In genomic region chr11:36001282-36001970, GRCm38 (mm10) we compare ENCODE assay signal across 8 mouse cellular contexts. TPM values are rescaled to one million over a fixed set of nuclear protein-coding genes. Genes with fewer than 3 reads are reported as not detected.
DNase-seq lines count a peak whose midpoint lies in the region; ATAC-seq and TF ChIP-seq lines count a peak whose summit lies in the region.

No protein-coding gene starts in this region.

- no peak overlapping the region for H3K9ac ChIP-seq in ES-E14 (ENCODE audit: insufficient read depth, low read depth, low read length, poor library complexity, severe bottlenecking)
- peak overlapping the region; percentile 14; the same call in 1 of the 2 replicates for H3K9ac ChIP-seq in forebrain, postnatal 0 days

- peak; percentile 92 for ATAC-seq in forebrain, postnatal 0 days

- peaks cover 2 to 5% of the 10 kb centered on the region in 2 experiments; a peak in 1 of 4 replicates for H3K4me1 ChIP-seq in ES-E14 (ENCODE audit: control insufficient read depth in 2 of 2, insufficient read depth in 2 of 2, low read length in 2 of 2, poor library complexity in 1 of 2)
- peaks cover 11% of the 10 kb centered on the region for H3K4me1 ChIP-seq in forebrain, postnatal 0 days (ENCODE audit: insufficient read depth)
- H3K4me1 ChIP-seq in lung, adult 2 months (ENCODE audit: control insufficient read depth, insufficient read depth, low read length) = peaks cover 4% of the 10 kb centered on the region; the same call in 1 of the 2 replicates

- H3K36me3 ChIP-seq in ES-E14 (ENCODE audit: control insufficient read depth, insufficient read depth, low read length, poor library complexity, severe bottlenecking) = no peaks in the 10 kb centered on the region
- H3K36me3 ChIP-seq in forebrain, postnatal 0 days (ENCODE audit: insufficient read depth) = no peaks in the 10 kb centered on the region

- H3K27me3 ChIP-seq in forebrain, postnatal 0 days (ENCODE audit: insufficient read depth, low read length) = no peaks in the 10 kb centered on the region

- peak; percentile 97 for TF ChIP-seq CTCF in forebrain, postnatal 0 days (IDR thresholded peaks at IDR 0.05; ENCODE audit: low read depth)
- peak; percentile 93 for TF ChIP-seq CTCF in layer of hippocampus, adult 2 months (conservative IDR thresholded peaks at IDR 0.05)
- TF ChIP-seq CTCF in lung, adult 2 months (IDR thresholded peaks at IDR 0.05; ENCODE audit: insufficient read depth, low read length) = peak; percentile 80

- no peak overlapping the region for H3K27ac ChIP-seq in ES-E14 (ENCODE audit: insufficient read depth, low read depth, low read length, poor library complexity, severe bottlenecking)
- H3K27ac ChIP-seq in forebrain, postnatal 0 days (ENCODE audit: low read depth, low read length) = 0 out of 2 replicates have a peak overlapping the region, but pooled peaks have one; percentile 40
- H3K27ac ChIP-seq in layer of hippocampus, adult 2 months = peak overlapping the region; percentile 75

- peak overlapping the region; percentile 44 for H3K4me2 ChIP-seq in forebrain, postnatal 0 days (ENCODE audit: low read depth)

- peak overlapping the region; percentile 20 to 56; a peak in 3 of 4 replicates for H3K4me3 ChIP-seq in ES-E14 (ENCODE audit: insufficient read depth in 1 of 2, low read depth in 1 of 2, low read length in 2 of 2, poor library complexity in 1 of 2, severe bottlenecking in 1 of 2)
- peak overlapping the region; percentile 26 for H3K4me3 ChIP-seq in forebrain, postnatal 0 days (ENCODE audit: low read depth, low read length)
- H3K4me3 ChIP-seq in layer of hippocampus, adult 2 months = peak overlapping the region; percentile 26; the same call in 1 of the 2 replicates
- no peak overlapping the region for H3K4me3 ChIP-seq in lung, adult 2 months (replicated peaks; ENCODE audit: extremely low read depth, low read depth, low read length)

- H3K9me3 ChIP-seq in ES-E14 (ENCODE audit: control insufficient read depth, insufficient read depth, low read depth, low read length) = no peaks in the 10 kb centered on the region
- H3K9me3 ChIP-seq in forebrain, postnatal 0 days (ENCODE audit: low read length) = no peaks in the 10 kb centered on the region

- TF ChIP-seq POLR2A in lung, adult 2 months (IDR thresholded peaks at IDR 0.05; ENCODE audit: borderline replicate concordance, extremely low read depth, low read depth, low read length) = no peak

- DNase-seq in ES-E14 (ENCODE audit: low read depth, low spot score) = peak; percentile 95
- DNase-seq in cerebellum, adult 11 months = peak; percentile 84
- DNase-seq in forebrain, postnatal 0 days = peak; percentile 98
- DNase-seq in heart, postnatal 4 days = peak; percentile 92
- DNase-seq in layer of hippocampus, adult 2 months (ENCODE audit: low spot score in 2 of 2) = peak; percentile 93 to 95
- peak; percentile 83 for DNase-seq in lung, adult 2 months
- peak; percentile 73 for DNase-seq in ovary, postnatal 10 days (ENCODE audit: low spot score)
- DNase-seq in thymus, postnatal 25 days = peak; percentile 59

- in situ Hi-C loops in ES-E14 (cut with MboI; ENCODE audit: low sequenced_read_pairs in 2 of 2, unreplicated experiment in 2 of 2) = loop anchor here in 1 of 2 experiments (10.0 kb wide), 1 partner anchor 147 kb away; no protein-coding TSS in a partner anchor

- WGBS in forebrain, postnatal 0 days = 5% methylated on average over 28 of the region's 28 CpGs
- 7% methylated on average over 28 of the region's 28 CpGs for whole genome bisulfite sequencing in lung, adult 2 months

TF ChIP-seq in ES-E14, 5 proteins besides CTCF, POLR2A, EP300 and RAD21:
- TF ChIP-seq ZC3H11A (IDR thresholded peaks at IDR 0.05; ENCODE audit: borderline replicate concordance, low read depth, low read length) (peak; percentile 90), HCFC1 (IDR thresholded peaks at IDR 0.05; ENCODE audit: borderline replicate concordance, insufficient read depth, low read length) (no peak)

RNA-seq across cellular contexts. Expression of gene Wwc1, which starts 21.1 kb away (rescaled TPM):
- total RNA-seq in ES-E14 (2012; rRNA removed) = 30.4 and 39.3 TPM in 2 replicates
- total RNA-seq in forebrain, postnatal 0 days (2014; rRNA removed) = 21.1 and 21.2 TPM in 2 replicates
- polyA plus RNA-seq in forebrain, postnatal 0 days (2015; fragmentation: Nextera tagmentation; extraction: Ambion mirVana) = 13.2 and 13.8 TPM in 2 replicates
- 1 to 10 TPM; 3.5 to 5.0 TPM for total RNA-seq in heart, postnatal 4 days (2021)
- total RNA-seq in layer of hippocampus, adult 2 months (2021) = 100 to 1,000 TPM in 1 of 2 experiments, 10 to 100 TPM in 1; 99.6 to 107 TPM
- polyA plus RNA-seq in lung, adult 2 months (2012; rRNA removed) = 97.0 and 99.9 TPM in 2 replicates
